Mouse (Mus musculus) ES-Bruce4 (cell line): ENCODE results near the gene Wrap53.
"Not testable (repeated sequence)": the region's sequence is repeated elsewhere in the genome, so short reads cannot be mapped to it uniquely, and the experiment has no call there.

Source experiments
- CTCF ChIP-seq: IDR thresholded peaks from one replicate; pipeline ENCODE4 v1.8.1; 2011; ENCODE audit warnings: low read depth, low read length
- EP300 ChIP-seq: IDR thresholded peaks from 2 replicates; pipeline ENCODE4 v1.6.1; 2011; ENCODE audit warnings: low read depth, low read length; ENCODE audit not compliant: insufficient read depth

DNA sequence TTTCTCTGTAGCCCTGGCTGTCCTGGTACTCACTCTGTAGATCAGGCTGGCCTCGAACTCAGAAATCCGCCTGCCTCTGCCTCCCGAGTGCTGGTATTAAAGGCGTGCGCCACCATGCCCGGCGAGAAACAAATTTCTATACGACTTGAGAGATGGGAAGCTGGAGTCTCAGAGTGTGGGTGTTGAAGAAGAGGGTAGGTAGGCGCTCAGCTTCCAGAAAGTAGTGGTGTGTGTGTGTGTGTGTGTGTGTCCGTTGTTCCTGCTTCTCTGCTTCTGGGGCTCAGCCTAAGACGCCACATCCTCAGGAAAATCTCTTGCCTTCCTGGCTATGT, 34.2 kb upstream of the Wrap53 start:
- not testable (repeated sequence) for TF ChIP-seq CTCF, EP300
